Comparison of ENCODE assay signal across 7 mouse cellular contexts in the genomic region with DNA sequence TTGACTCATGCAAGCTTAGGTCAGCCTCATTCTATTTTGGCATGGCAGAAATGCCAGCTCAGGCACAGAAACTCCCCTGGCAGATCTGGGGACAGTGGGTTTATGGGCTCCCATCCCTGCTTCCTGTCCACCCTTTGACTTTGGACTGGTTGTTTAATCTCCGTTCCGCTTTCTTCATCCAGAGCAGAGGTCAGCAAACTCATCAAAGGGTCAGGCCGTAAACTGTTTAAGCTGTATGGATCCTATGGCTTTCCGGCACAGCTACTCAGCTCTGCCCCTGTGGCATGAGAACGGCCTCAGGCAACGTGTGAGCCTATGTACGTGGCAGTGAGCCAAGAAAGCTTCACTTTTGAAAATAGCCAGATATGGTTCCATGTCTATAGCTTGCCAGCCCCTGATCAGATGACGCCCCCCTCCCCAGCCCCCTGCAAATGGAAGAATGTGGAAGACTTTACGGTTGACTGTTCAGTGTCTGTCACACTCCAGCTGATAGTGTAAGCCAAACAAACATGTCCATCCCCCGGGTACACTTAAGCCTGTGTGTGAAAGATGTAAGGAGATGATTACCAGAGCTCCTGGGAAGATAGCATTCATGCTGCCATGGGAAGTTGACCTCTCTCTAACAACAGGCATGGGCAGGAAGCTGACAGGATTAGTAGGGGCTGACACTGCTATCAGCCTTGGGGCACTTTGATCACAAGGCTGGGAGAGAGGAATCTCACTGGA. TPM values are rescaled to one million over a fixed set of nuclear protein-coding genes. Genes with fewer than 3 reads are reported as not detected.
DNase-seq lines count a peak whose midpoint lies in the region; ATAC-seq and TF ChIP-seq lines count a peak whose summit lies in the region.

No protein-coding gene starts in this region.

- peak; percentile 65 for ATAC-seq in embryonic facial prominence, embryonic 13.5 days (ENCODE audit: insufficient number of reproducible peaks, insufficient read depth, low FRiP score, low TSS enrichment, low read depth)
- ATAC-seq in hindbrain, embryonic 16.5 days, result peak; percentile 82
- peak; percentile 82 for ATAC-seq in liver, postnatal 0 days

- peak; percentile 48; the same call in 1 of the 2 replicates for TF ChIP-seq EP300 in liver, postnatal 0 days (IDR thresholded peaks at IDR 0.05; ENCODE audit: low read depth)

- H3K4me1 ChIP-seq in embryonic facial prominence, embryonic 13.5 days, result peaks cover 50% of the 10 kb centered on the region
- H3K4me1 ChIP-seq in hindbrain, embryonic 16.5 days (ENCODE audit: control insufficient read depth, insufficient read depth, low read depth, low read length), result peaks cover 15% of the 10 kb centered on the region
- H3K4me1 ChIP-seq in liver, postnatal 0 days (ENCODE audit: insufficient read depth), result peaks cover 44% of the 10 kb centered on the region

- no peak overlapping the region for H3K4me2 ChIP-seq in embryonic facial prominence, embryonic 13.5 days
- H3K4me2 ChIP-seq in hindbrain, embryonic 16.5 days (ENCODE audit: low read length), result no peak overlapping the region
- no peak overlapping the region for H3K4me2 ChIP-seq in liver, postnatal 0 days (ENCODE audit: low read depth, low read length)

- H3K9me3 ChIP-seq in embryonic facial prominence, embryonic 13.5 days, result peaks cover 10% of the 10 kb centered on the region; the same call in 1 of the 2 replicates
- no peaks in the 10 kb centered on the region for H3K9me3 ChIP-seq in hindbrain, embryonic 16.5 days (ENCODE audit: control insufficient read depth, low read length)
- H3K9me3 ChIP-seq in liver, postnatal 0 days (ENCODE audit: low read length), result no peaks in the 10 kb centered on the region

- peaks cover 23% of the 10 kb centered on the region for H3K36me3 ChIP-seq in embryonic facial prominence, embryonic 13.5 days
- H3K36me3 ChIP-seq in hindbrain, embryonic 16.5 days (ENCODE audit: control insufficient read depth, insufficient read depth, low read length), result no peaks in the 10 kb centered on the region
- H3K36me3 ChIP-seq in liver, postnatal 0 days (replicated peaks; ENCODE audit: insufficient read depth, low read length), result no peaks in the 10 kb centered on the region

- 7% methylated on average over 10 of the region's 10 CpGs for WGBS in embryonic facial prominence, embryonic 13.5 days
- WGBS in hindbrain, embryonic 16.5 days, result 21% methylated on average over 10 of the region's 10 CpGs
- WGBS in liver, postnatal 0 days (ENCODE audit: insufficient replicate concordance), result 44% methylated on average over 10 of the region's 10 CpGs

- intact Hi-C loops in left cerebral cortex, adult 2 months (cut with DNase I), result loop anchor here (10.0 kb wide), 1 partner anchor 204 kb away; the partner anchor contains the start of gene Wtap

- H3K9ac ChIP-seq in embryonic facial prominence, embryonic 13.5 days, result 0 out of 2 replicates have a peak overlapping the region, but pooled peaks have one; percentile 23
- H3K9ac ChIP-seq in hindbrain, embryonic 16.5 days (ENCODE audit: low read depth, low read length), result no peak overlapping the region
- H3K9ac ChIP-seq in liver, postnatal 0 days (replicated peaks), result no peak overlapping the region

- DNase-seq in brain, embryonic 14.5 days (ENCODE audit: low read depth), result peak; percentile 83
- DNase-seq in liver, postnatal 0 days, result peak; percentile 46
- DNase-seq in yolk sac, embryonic 10.5 days (ENCODE audit: low spot score), result peak; percentile 89
- no peak for DNase-seq in thymus, postnatal 14 days
- DNase-seq in left cerebral cortex, adult 2 months (ENCODE audit: extremely low spot score in 1 of 2, low spot score in 2 of 2), result no peak

- H3K27me3 ChIP-seq in embryonic facial prominence, embryonic 13.5 days, result no peaks in the 10 kb centered on the region
- no peaks in the 10 kb centered on the region for H3K27me3 ChIP-seq in hindbrain, embryonic 16.5 days (replicated peaks; ENCODE audit: control insufficient read depth, insufficient read depth, low read length)
- H3K27me3 ChIP-seq in liver, postnatal 0 days (ENCODE audit: insufficient read depth, low read length), result no peaks in the 10 kb centered on the region

- H3K27ac ChIP-seq in embryonic facial prominence, embryonic 13.5 days, result peak overlapping the region; percentile 90
- H3K27ac ChIP-seq in hindbrain, embryonic 16.5 days (ENCODE audit: low read depth, low read length), result peak overlapping the region; percentile 76
- peak overlapping the region; percentile 79 for H3K27ac ChIP-seq in liver, postnatal 0 days (ENCODE audit: low read depth)
- H3K27ac ChIP-seq in left cerebral cortex, adult 2 months, result no peak overlapping the region

- H3K4me3 ChIP-seq in embryonic facial prominence, embryonic 13.5 days, result no peak overlapping the region
- H3K4me3 ChIP-seq in hindbrain, embryonic 16.5 days (ENCODE audit: low read length), result no peak overlapping the region
- no peak overlapping the region for H3K4me3 ChIP-seq in liver, postnatal 0 days (ENCODE audit: low read depth, low read length)
- no peak overlapping the region for H3K4me3 ChIP-seq in left cerebral cortex, adult 2 months

- no peak for TF ChIP-seq CTCF in brain, embryonic 14.5 days (IDR thresholded peaks at IDR 0.05; ENCODE audit: borderline replicate concordance, extremely low read depth, insufficient read depth, insufficient read length)
- TF ChIP-seq CTCF in liver, postnatal 0 days (IDR thresholded peaks at IDR 0.05; ENCODE audit: low read depth), result no peak
- no peak for TF ChIP-seq CTCF in left cerebral cortex, adult 2 months (IDR thresholded peaks at IDR 0.05)

- no peak for TF ChIP-seq POLR2A in brain, embryonic 14.5 days (IDR thresholded peaks at IDR 0.05; ENCODE audit: borderline replicate concordance, extremely low read depth, insufficient read depth, insufficient read length, poor library complexity, severe bottlenecking)

RNA-seq across cellular contexts. Expression of gene Igf2r, which starts 21.1 kb away (rescaled TPM):
- polyA plus RNA-seq in brain, embryonic 14.5 days (2012; rRNA removed), result 16.4 and 24.5 TPM in 2 replicates
- 27.9 and 35.4 TPM in 2 replicates for polyA plus RNA-seq in embryonic facial prominence, embryonic 13.5 days (2015; fragmentation: Nextera tagmentation; extraction: Ambion mirVana)
- 6.4 and 10.1 TPM in 2 replicates for polyA plus RNA-seq in hindbrain, embryonic 16.5 days (2015; fragmentation: Nextera tagmentation; extraction: Ambion mirVana)
- polyA plus RNA-seq in liver, postnatal 0 days (2015; fragmentation: Nextera tagmentation; extraction: Ambion mirVana), result 4.5 and 6.5 TPM in 2 replicates
- 10 to 100 TPM; 29.1 to 29.3 TPM for total RNA-seq in left cerebral cortex, adult 2 months (2021)

Comparison
In these comparisons a context has a peak if more than half of its experiments do, and no peak if none do; other contexts are left out.
1. DNase-seq: peak in brain, embryonic 14.5 days (single experiment), liver, postnatal 0 days (single experiment) and yolk sac, embryonic 10.5 days (single experiment); none in thymus, postnatal 14 days (single experiment) and left cerebral cortex, adult 2 months (0 of 2).
2. Peak in every context shown above with its lines, with median percentiles within 50 percentile points of each other: ATAC-seq.